Mouse (Mus musculus) embryonic facial prominence, embryonic 13.5 days (tissue): ENCODE measurements around the gene Sbno2. TPM values are rescaled to one million over a fixed set of nuclear protein-coding genes. Genes with fewer than 3 reads are reported as not detected.
A peak's percentile ranks its signal among the peaks of the same experiment; 100 is the strongest.
"Not testable (repeated sequence)": the region's sequence is repeated elsewhere in the genome, so short reads cannot be mapped to it uniquely, and the experiment has no call there.

ENCODE experiments used
- ATAC-seq: fragments of 200-750 bp; cut with Nextera tagmentation; 2 replicates; pipeline ENCODE4 v1.8.0; 2017; ENCODE audit warnings: low read depth; ENCODE audit not compliant: insufficient number of reproducible peaks, insufficient read depth, low FRiP score, low TSS enrichment
- H3K27ac ChIP-seq: fragments of 300-500 bp; sonication (generic); 2 replicates; pipeline ENCODE4 v1.5.1; 2015; ENCODE audit warnings: moderate library complexity, mild to moderate bottlenecking, inconsistent platforms
- H3K27me3 ChIP-seq: fragments of 300-500 bp; sonication (generic); 2 replicates; pipeline ENCODE4 v1.6.1; 2015; ENCODE audit warnings: mild to moderate bottlenecking, inconsistent platforms
- H3K36me3 ChIP-seq: fragments of 300-500 bp; sonication (generic); 2 replicates; pipeline ENCODE4 v1.6.1; 2015; ENCODE audit warnings: mild to moderate bottlenecking, inconsistent platforms
- H3K4me1 ChIP-seq: fragments of 300-500 bp; sonication (generic); 2 replicates; pipeline ENCODE4 v1.6.1; 2015; ENCODE audit warnings: inconsistent platforms
- H3K4me2 ChIP-seq: fragments of 300-500 bp; sonication (generic); 2 replicates; pipeline ENCODE4 v1.6.1; 2015; ENCODE audit warnings: moderate library complexity, mild to moderate bottlenecking, inconsistent platforms
- H3K4me3 ChIP-seq: fragments of 300-500 bp; sonication (generic); 2 replicates; pipeline ENCODE4 v1.5.1; 2015; ENCODE audit warnings: mild to moderate bottlenecking, inconsistent platforms
- H3K9ac ChIP-seq: fragments of 300-500 bp; sonication (generic); 2 replicates; pipeline ENCODE4 v1.6.1; 2015; ENCODE audit warnings: mild to moderate bottlenecking, inconsistent platforms
- H3K9me3 ChIP-seq: fragments of 300-500 bp; sonication (generic); 2 replicates; pipeline ENCODE4 v1.6.1; 2016; ENCODE audit warnings: inconsistent platforms
- WGBS: fragments of 180-500 bp; shearing (Covaris S2); methylation state at CpG from one replicate; pipeline ENCODE4 v1.1.7; 2015; ENCODE audit warnings: mixed read lengths; 5-methylcytosine and 5-hydroxymethylcytosine counted together
- polyA plus RNA-seq: library from polyadenylated mRNA; unstranded; fragments of >200 nt; fragmentation: Nextera tagmentation; extraction: Ambion mirVana; gene quantifications from 2 replicates; pipeline ENCODE4 v1.2.1, GENCODE M21; 2015

Gene Sbno2
- polyA plus RNA-seq, 1 experiment from 2014 or later, result 15.8 TPM

DNA sequence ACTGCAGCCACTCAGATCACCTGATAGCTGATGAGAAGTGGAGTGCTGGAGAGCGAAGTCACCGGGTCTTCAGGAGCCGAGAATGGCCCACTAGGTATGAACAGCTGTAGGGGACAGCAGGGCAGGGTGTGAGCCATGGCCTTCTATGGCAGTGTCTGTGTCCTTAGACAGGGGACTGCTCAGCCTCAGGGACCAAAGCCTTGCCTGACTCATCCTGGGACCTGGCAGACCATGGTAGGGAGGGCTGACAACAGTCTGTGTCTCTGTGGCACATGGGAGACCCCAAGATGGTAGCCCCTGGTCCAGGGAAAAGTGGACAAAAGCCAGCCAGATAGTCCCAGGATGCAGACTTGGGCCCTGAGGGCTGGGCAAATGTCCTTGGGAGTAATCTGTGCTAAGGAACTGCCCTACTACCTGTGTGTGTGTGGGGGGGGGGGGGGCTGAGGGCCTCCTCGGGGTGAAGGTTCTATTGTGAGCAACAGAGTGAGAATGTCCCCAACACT, 35.4 kb downstream of the Sbno2 start:
- no peak for ATAC-seq

DNA sequence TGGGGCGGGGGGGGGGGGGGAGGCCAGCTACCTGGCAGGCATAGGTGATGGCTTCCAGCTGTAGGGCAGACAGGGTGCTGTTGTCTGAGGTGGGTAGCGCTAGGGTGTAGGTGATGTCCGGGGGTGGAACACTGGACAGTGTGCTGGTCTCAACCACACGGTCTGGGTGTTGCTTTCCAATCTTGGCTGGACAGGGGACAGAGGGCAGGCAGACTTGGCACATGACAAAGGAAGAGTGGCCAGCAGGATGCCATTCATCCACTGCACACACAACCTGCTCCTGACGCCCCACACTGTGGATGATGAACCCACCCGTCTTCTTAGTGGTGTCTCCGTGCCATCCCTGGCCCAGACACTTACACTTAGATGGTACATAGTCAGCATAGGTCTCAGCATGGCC, 36.1 kb downstream of the Sbno2 start:
- no peaks in the 10 kb centered on the region for H3K9me3 ChIP-seq
- H3K9ac ChIP-seq, result no peak overlapping the region
- ATAC-seq, result no peak
- no peak overlapping the region for H3K27ac ChIP-seq
- H3K4me1 ChIP-seq, result peaks cover 28% of the 10 kb centered on the region
- WGBS, result 86% methylated on average over 6 of the region's 7 CpGs
- peaks cover 43% of the 10 kb centered on the region for H3K36me3 ChIP-seq
- no peak overlapping the region for H3K4me2 ChIP-seq
- no peaks in the 10 kb centered on the region for H3K27me3 ChIP-seq
- no peak overlapping the region for H3K4me3 ChIP-seq

More for the DNA sequence above, 35.4 kb downstream of the Sbno2 start:
- H3K27me3 ChIP-seq, result no peaks in the 10 kb centered on the region
- H3K9ac ChIP-seq, result no peak overlapping the region
- H3K4me3 ChIP-seq, result no peak overlapping the region
- no peak overlapping the region for H3K4me2 ChIP-seq
- H3K9me3 ChIP-seq, result no peaks in the 10 kb centered on the region
- 0 out of 2 replicates have a peak overlapping the region, but pooled peaks have one; percentile 71 for H3K27ac ChIP-seq
- H3K36me3 ChIP-seq, result peaks cover 38% of the 10 kb centered on the region
- H3K4me1 ChIP-seq, result peaks cover 30% of the 10 kb centered on the region
- 87% methylated on average over 4 of the region's 4 CpGs for WGBS

DNA sequence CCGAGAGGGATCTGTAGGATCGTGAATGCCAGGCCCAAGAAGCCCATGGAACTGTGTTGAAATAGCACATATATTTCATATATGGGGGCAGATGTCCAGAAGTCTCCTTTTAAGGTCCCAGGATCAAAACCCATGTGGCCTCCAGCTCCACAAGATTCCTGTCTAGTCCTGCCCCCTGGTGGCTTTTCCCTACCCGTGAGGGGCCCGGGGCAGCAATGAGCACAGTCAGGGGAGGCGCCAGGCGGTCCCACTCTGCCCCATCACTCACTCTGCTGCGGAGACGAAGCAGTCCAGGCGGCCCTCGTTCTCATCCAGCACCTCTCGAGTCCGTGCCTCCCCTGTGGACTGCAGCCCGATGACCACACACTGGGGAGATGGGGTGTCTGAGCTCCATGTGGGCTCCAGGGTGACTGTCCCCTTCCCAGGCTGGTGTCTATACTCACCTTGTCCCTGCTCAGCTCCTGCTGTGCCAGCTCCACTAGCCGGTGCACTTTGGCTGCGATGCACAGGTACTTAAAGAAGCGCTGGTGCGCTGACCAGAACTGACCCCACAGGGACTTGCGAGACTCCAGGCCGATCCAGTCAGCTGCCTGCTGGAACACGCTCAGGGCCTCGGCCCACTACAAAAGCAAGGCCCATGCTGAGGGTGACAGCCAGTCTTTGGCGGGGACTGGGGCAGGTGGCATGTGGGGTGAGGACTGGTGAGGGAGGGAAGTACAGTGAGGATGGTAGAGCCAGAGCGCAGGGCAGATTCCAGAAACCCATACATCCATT, 41.3 kb downstream of the Sbno2 start:
- H3K27ac ChIP-seq, result peak overlapping the region; percentile 22; the same call in 1 of the 2 replicates
- 74% methylated on average over 23 of the region's 23 CpGs for WGBS
- no peaks in the 10 kb centered on the region for H3K27me3 ChIP-seq
- H3K4me3 ChIP-seq, result no peak overlapping the region
- no peaks in the 10 kb centered on the region for H3K4me1 ChIP-seq
- no peak overlapping the region for H3K4me2 ChIP-seq
- H3K9me3 ChIP-seq, result no peaks in the 10 kb centered on the region
- peaks cover 77% of the 10 kb centered on the region for H3K36me3 ChIP-seq
- peak overlapping the region; percentile 40; the same call in 1 of the 2 replicates for H3K9ac ChIP-seq
- ATAC-seq, result no peak

DNA sequence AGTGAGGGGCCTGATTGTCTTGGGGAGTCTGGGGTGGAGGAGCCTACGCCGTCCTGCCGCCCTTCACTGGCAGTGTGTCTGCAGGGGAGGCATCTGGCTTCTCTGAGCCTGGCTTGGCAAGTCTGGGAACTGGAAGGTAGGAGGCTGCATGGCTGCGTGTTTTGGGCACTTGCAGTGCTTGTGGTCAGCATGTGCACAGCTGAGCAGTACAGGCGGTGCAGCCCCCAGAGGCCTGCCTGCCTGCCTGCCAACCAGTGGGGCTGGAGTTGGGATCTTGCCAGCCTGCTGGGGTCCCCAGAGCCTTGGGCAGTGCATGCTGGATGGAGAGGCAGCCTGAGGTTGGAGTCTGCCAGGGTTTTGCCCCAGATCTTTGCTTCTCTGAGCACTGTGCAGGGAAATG, 42.3 kb downstream of the Sbno2 start:
- H3K27ac ChIP-seq, result peak overlapping the region; percentile 22; the same call in 1 of the 2 replicates
- peaks cover 80% of the 10 kb centered on the region for H3K36me3 ChIP-seq
- H3K4me1 ChIP-seq, result no peaks in the 10 kb centered on the region
- ATAC-seq, result no peak
- peak overlapping the region; percentile 40; the same call in 1 of the 2 replicates for H3K9ac ChIP-seq
- H3K9me3 ChIP-seq, result no peaks in the 10 kb centered on the region
- H3K4me3 ChIP-seq, result no peak overlapping the region
- no peak overlapping the region for H3K4me2 ChIP-seq
- no peaks in the 10 kb centered on the region for H3K27me3 ChIP-seq
- 96% methylated on average over 5 of the region's 5 CpGs for WGBS

DNA sequence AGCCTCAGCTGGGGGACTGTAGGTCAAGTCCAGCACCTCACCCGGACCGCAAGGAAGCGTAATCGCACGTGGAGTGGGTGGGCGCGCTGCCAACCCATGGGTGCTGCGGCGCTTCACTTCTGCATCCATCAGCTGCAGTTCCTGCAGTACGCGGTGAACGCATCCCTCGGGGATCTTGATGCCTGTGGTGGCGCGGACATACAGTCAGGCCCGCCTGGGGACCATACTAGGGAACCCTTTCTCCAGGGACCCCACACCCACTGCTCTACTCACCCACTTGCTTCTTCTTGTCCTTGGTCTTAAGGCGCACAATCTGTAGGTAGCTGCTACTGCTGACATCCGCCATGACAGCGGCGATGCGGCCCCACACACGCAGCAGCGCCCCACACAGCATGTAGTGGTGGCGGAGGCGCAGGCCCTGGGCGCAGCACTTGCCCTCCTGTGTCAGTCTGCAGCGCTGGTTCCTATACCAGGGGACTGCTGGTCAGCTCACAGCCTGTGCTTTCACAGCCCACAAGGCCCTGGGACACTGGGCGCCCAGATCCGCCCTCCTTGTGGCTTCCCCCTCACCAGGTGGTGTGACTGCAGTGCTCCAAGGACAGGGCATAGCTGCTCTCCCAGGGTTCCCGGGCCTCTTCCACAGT, 47.6 kb downstream of the Sbno2 start:
- Histone ChIP-seq H3K9ac (no peak overlapping the region), H3K36me3 (peaks cover 72% of the 10 kb centered on the region), H3K27me3 (no peaks in the 10 kb centered on the region), H3K27ac (peak overlapping the region; percentile 11; the same call in 1 of the 2 replicates), H3K4me2 (no peak overlapping the region), H3K4me3 (no peak overlapping the region), H3K9me3 (no peaks in the 10 kb centered on the region), H3K4me1 (peaks cover 19% of the 10 kb centered on the region)
- ATAC-seq, result no peak
- WGBS, result 85% methylated on average over 30 of the region's 30 CpGs

DNA sequence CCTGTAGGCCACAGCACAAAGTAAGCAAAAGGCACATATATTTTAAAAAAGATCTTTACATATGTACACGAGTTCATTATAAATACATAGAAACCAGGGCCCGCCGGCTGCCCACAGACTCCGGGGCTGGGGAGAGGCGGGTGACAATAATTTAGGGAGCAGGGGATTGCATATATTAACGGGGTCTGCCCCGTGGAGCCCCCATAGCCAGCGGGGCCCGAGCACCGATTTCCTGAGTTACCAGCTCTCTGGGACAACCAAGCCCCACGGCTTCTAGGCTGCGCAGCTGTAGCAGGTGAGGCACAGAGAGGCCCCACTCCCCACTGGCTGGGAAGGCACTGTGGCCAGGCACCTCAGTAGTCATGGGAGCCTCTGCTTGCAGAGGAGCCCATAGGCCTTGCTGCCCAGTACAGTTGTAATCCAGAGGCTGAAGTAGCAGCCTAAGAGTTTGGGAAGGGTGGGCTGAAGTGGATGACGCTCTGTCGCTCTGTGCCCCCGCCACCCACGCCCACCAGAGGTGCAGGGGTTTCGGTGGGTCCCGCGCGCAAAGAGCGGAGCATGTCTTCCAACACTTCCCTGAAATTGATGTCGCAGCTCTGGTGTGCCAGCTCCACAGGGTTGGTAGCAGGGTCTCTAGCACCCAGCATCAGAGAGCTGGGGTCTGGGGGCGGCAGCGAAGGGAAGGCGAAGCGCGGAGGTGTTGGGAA, 48.2 kb downstream of the Sbno2 start:
- no peaks in the 10 kb centered on the region for H3K9me3 ChIP-seq
- no peak for ATAC-seq
- peak overlapping the region; percentile 11; the same call in 1 of the 2 replicates for H3K27ac ChIP-seq
- no peak overlapping the region for H3K4me3 ChIP-seq
- H3K36me3 ChIP-seq, result peaks cover 66% of the 10 kb centered on the region
- 91% methylated on average over 27 of the region's 27 CpGs for WGBS
- H3K27me3 ChIP-seq, result no peaks in the 10 kb centered on the region
- no peak overlapping the region for H3K9ac ChIP-seq
- peaks cover 25% of the 10 kb centered on the region for H3K4me1 ChIP-seq
- H3K4me2 ChIP-seq, result no peak overlapping the region

DNA sequence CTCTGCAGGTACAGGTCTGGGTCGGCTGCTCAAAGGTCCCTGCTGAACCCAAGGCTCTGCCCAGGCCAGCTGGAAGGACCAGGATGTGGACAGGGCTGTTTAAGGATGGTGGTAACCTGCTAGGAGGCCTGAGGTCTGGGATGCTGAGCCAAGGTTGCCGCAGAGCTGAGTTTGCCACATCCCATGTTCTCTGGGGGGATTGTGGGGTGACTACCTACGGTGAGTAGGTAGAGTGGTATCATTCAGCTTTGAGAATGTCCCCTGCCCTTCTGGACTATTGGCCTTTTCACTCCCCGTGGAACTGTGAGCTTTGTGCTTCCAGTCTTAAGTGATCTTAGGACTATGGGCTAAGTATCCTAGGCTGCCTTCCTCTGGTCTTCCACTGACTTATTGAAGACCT, 48.9 kb downstream of the Sbno2 start:
- no peak overlapping the region for H3K4me3 ChIP-seq
- no peaks in the 10 kb centered on the region for H3K9me3 ChIP-seq
- no peak overlapping the region for H3K4me2 ChIP-seq
- ATAC-seq, result no peak
- no peak overlapping the region for H3K9ac ChIP-seq
- peaks cover 29% of the 10 kb centered on the region for H3K4me1 ChIP-seq
- 87% methylated on average over 4 of the region's 4 CpGs for WGBS
- no peak overlapping the region for H3K27ac ChIP-seq
- peaks cover 59% of the 10 kb centered on the region for H3K36me3 ChIP-seq
- H3K27me3 ChIP-seq, result no peaks in the 10 kb centered on the region

DNA sequence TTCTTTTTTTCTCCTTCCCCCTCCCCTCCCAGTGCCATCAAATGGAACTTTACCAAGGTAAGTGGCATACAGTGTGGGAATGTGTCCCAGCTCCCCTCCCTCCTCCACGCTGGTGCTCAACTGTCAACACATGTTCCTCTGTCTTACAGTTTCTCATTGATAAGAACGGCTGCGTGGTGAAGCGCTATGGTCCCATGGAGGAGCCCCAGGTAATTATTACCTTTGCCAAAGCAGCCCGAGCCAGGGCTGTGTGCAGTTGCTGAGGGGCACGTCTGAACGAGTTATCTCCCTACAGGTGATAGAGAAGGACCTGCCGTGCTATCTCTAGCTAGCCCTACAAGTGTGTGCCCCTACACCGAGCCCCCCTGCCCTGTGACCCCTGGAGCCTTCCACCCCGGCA, 49.5 kb downstream of the Sbno2 start:
- ATAC-seq, result no peak
- Histone ChIP-seq H3K4me2 (peak overlapping the region; percentile 76), H3K27me3 (no peaks in the 10 kb centered on the region), H3K9me3 (no peaks in the 10 kb centered on the region), H3K36me3 (peaks cover 53% of the 10 kb centered on the region), H3K27ac (no peak overlapping the region), H3K4me3 (no peak overlapping the region), H3K4me1 (peaks cover 30% of the 10 kb centered on the region), H3K9ac (peak overlapping the region; percentile 96; the same call in 1 of the 2 replicates)
- 69% methylated on average over 10 of the region's 10 CpGs for WGBS

DNA sequence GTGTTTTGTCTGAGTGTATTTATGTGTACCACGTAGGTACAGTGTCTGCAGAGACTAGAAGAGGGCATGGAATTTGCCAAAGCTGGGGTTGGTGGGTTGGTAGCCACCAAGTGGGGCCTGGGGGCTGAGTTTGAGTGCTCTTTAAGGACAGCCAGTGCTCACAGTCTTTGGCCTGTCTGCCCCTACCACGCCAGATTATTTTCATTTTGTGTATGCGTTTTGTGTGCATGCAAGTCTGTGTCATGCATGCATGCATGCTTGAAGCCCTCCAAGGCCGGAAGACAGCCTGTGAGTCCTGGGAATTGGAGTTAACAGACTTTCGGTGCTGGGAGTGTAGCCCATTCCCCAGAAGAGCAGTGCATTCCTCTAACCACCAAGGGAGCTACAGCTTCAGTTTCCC, 50.0 kb downstream of the Sbno2 start:
- H3K36me3 ChIP-seq, result peaks cover 48% of the 10 kb centered on the region
- WGBS, result 82% methylated on average over 5 of the region's 5 CpGs
- H3K4me3 ChIP-seq, result peak overlapping the region; percentile 92
- H3K27ac ChIP-seq, result 0 out of 2 replicates have a peak overlapping the region, but pooled peaks have one; percentile 17
- peak overlapping the region; percentile 76 for H3K4me2 ChIP-seq
- no peak for ATAC-seq
- H3K27me3 ChIP-seq, result no peaks in the 10 kb centered on the region
- peaks cover 34% of the 10 kb centered on the region for H3K4me1 ChIP-seq
- peak overlapping the region; percentile 96 for H3K9ac ChIP-seq
- H3K9me3 ChIP-seq, result no peaks in the 10 kb centered on the region

DNA sequence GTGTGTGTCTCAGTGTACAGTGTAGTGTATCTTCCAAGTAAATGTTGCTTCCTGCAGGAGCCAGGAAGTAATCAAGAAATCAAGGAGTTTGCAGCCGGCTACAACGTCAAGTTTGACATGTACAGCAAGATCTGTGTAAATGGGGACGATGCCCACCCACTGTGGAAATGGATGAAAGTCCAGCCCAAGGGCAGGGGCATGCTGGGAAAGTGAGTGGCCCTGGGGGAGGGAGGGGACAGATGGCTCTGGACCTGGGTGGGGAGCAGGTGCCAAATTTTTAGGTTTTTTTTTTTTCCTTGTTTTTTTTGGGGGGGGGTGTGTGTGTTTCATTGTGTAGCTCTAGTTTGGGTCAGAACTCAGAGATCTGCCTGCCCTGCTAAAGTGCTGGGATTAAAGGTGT, 50.5 kb downstream of the Sbno2 start:
- not testable (repeated sequence) for H3K9me3 ChIP-seq, H3K27me3 ChIP-seq, ATAC-seq
- peaks cover 43% of the 10 kb centered on the region for H3K36me3 ChIP-seq
- peak overlapping the region; percentile 96 for H3K9ac ChIP-seq
- peak overlapping the region; percentile 76 for H3K4me2 ChIP-seq
- H3K4me3 ChIP-seq, result peak overlapping the region; percentile 92
- 31% methylated on average over 3 of the region's 3 CpGs for WGBS
- H3K4me1 ChIP-seq, result peaks cover 34% of the 10 kb centered on the region
- peak overlapping the region; percentile 17; the same call in 1 of the 2 replicates for H3K27ac ChIP-seq
